Mouse (Mus musculus): ENCODE results near the gene Scrg1. TPM values are rescaled to one million over a fixed set of nuclear protein-coding genes. Genes with fewer than 3 reads are reported as not detected.

The Scrg1 gene
- total and polyA plus RNA-seq, 3 experiments = not detected

GRCm38 (mm10) chr8:57409333-57409732 is 46.4 kb upstream of the Scrg1 start:
- Histone ChIP-seq H3K36me3 (ENCODE audit: control insufficient read depth in 1 of 2, insufficient read depth in 2 of 2, low read length in 2 of 2) (no peaks in the 10 kb centered on the region), H3K27me3 (ENCODE audit: control insufficient read depth in 1 of 2, insufficient read depth in 2 of 2, low read length in 2 of 2) (peaks cover 0 to 5% of the 10 kb centered on the region in 2 experiments; a peak in 3 of 4 replicates), H3K9ac (ENCODE audit: control insufficient read depth, low read depth, low read length, poor library complexity, severe bottlenecking) (no peak overlapping the region), H3K4me3 (ENCODE audit: control insufficient read depth in 1 of 2, insufficient read depth in 1 of 2, low read depth in 2 of 2, low read length in 2 of 2) (no peak overlapping the region), H3K4me1 (ENCODE audit: control insufficient read depth in 1 of 2, insufficient read depth in 2 of 2, low read length in 2 of 2) (no peaks in the 10 kb centered on the region), H3K79me2 (ENCODE audit: control insufficient read depth, insufficient read depth, low read length, poor library complexity) (no peaks in the 10 kb centered on the region), H3K9me3 (replicated peaks; ENCODE audit: insufficient read depth, low read length) (no peaks in the 10 kb centered on the region), H3K27ac (ENCODE audit: control insufficient read depth, low read depth, low read length) (no peak overlapping the region)
- DNase-seq (ENCODE audit: low read depth, low spot score) = no peak
- TF ChIP-seq UBTF (IDR thresholded peaks at IDR 0.05; ENCODE audit: borderline replicate concordance, insufficient read depth, low read depth, low read length) (no peak), GABPA (IDR thresholded peaks at IDR 0.05; ENCODE audit: low read depth, low read length) (no peak), HCFC1 (IDR thresholded peaks at IDR 0.05; ENCODE audit: low read depth, low read length) (no peak), TCF12 (IDR thresholded peaks at IDR 0.05; ENCODE audit: low read depth, low read length) (no peak), POLR2A (IDR thresholded peaks at IDR 0.05; ENCODE audit: control insufficient read depth in 1 of 2, insufficient read depth in 1 of 2, low read depth in 1 of 2, low read length in 2 of 2, poor library complexity in 1 of 2) (no peak), CHD1 (IDR thresholded peaks at IDR 0.05; ENCODE audit: low read depth, low read length) (no peak), TAL1 (IDR thresholded peaks at IDR 0.05; ENCODE audit: low read length) (no peak), ETS1 (IDR thresholded peaks at IDR 0.05; ENCODE audit: low read depth, low read length) (no peak), MAFK (IDR thresholded peaks at IDR 0.05; ENCODE audit: borderline replicate concordance, low read depth, low read length) (no peak), GATA1 (IDR thresholded peaks at IDR 0.05; ENCODE audit: low read depth, low read length) (no peak), SIN3A (IDR thresholded peaks at IDR 0.05; ENCODE audit: low read length) (no peak), MEF2A (IDR thresholded peaks at IDR 0.05; ENCODE audit: extremely low read depth, insufficient replicate concordance, low read depth, low read length, poor library complexity, severe bottlenecking) (no peak), BHLHE40 (IDR thresholded peaks at IDR 0.05; ENCODE audit: borderline replicate concordance, low read depth, low read length) (no peak), CTCF (IDR thresholded peaks at IDR 0.05 in 2 of 3, conservative IDR thresholded peaks at IDR 0.05 in 1 of 3; ENCODE audit: control insufficient read depth in 1 of 3, insufficient read depth in 1 of 3, low read depth in 2 of 3, low read length in 3 of 3, poor library complexity in 1 of 3, severe bottlenecking in 1 of 3) (no peak), JUND (IDR thresholded peaks at IDR 0.05; ENCODE audit: low read depth, low read length) (no peak)

- H3K27me3 ChIP-seq (ENCODE audit: control insufficient read depth in 1 of 2, insufficient read depth in 2 of 2, low read length in 2 of 2) = peaks cover 0 to 5% of the 10 kb centered on the region in 2 experiments; a peak in 3 of 4 replicates
- H3K4me3 ChIP-seq (ENCODE audit: control insufficient read depth in 1 of 2, insufficient read depth in 1 of 2, low read depth in 2 of 2, low read length in 2 of 2) = no peak overlapping the region
- no peak overlapping the region for H3K9ac ChIP-seq (ENCODE audit: control insufficient read depth, low read depth, low read length, poor library complexity, severe bottlenecking)
- H3K27ac ChIP-seq (ENCODE audit: control insufficient read depth, low read depth, low read length) = no peak overlapping the region
- no peaks in the 10 kb centered on the region for H3K79me2 ChIP-seq (ENCODE audit: control insufficient read depth, insufficient read depth, low read length, poor library complexity)
- no peaks in the 10 kb centered on the region for H3K9me3 ChIP-seq (replicated peaks; ENCODE audit: insufficient read depth, low read length)
- H3K36me3 ChIP-seq (ENCODE audit: control insufficient read depth in 1 of 2, insufficient read depth in 2 of 2, low read length in 2 of 2) = no peaks in the 10 kb centered on the region
- TF ChIP-seq ZC3H11A (IDR thresholded peaks at IDR 0.05; ENCODE audit: low read depth, low read length) = no peak
- TF ChIP-seq POLR2AphosphoS2 (IDR thresholded peaks at IDR 0.05; ENCODE audit: low read length) = no peak
- no peak for TF ChIP-seq KAT2A (conservative IDR thresholded peaks at IDR 0.05; ENCODE audit: low read depth, low read length)
- no peak for TF ChIP-seq GABPA (IDR thresholded peaks at IDR 0.05; ENCODE audit: low read depth, low read length)
- no peak for TF ChIP-seq ZNF384 (IDR thresholded peaks at IDR 0.05; ENCODE audit: low read depth, low read length)
- TF ChIP-seq SIN3A (IDR thresholded peaks at IDR 0.05; ENCODE audit: low read length) = no peak
- TF ChIP-seq CTCF (IDR thresholded peaks at IDR 0.05 in 2 of 3, conservative IDR thresholded peaks at IDR 0.05 in 1 of 3; ENCODE audit: control insufficient read depth in 1 of 3, insufficient read depth in 1 of 3, low read depth in 2 of 3, low read length in 3 of 3, poor library complexity in 1 of 3, severe bottlenecking in 1 of 3) = no peak
- no peak for TF ChIP-seq RCOR1 (IDR thresholded peaks at IDR 0.05; ENCODE audit: low read depth, low read length)
- no peak for TF ChIP-seq GATA1 (IDR thresholded peaks at IDR 0.05; ENCODE audit: low read depth, low read length)
- no peak for TF ChIP-seq MYB (IDR thresholded peaks at IDR 0.05; ENCODE audit: low read depth, low read length)
- TF ChIP-seq E2F4 (IDR thresholded peaks at IDR 0.05; ENCODE audit: borderline replicate concordance, low read depth, low read length) = no peak
- no peak for TF ChIP-seq MAZ (IDR thresholded peaks at IDR 0.05; ENCODE audit: low read depth, low read length)
- no peak for DNase-seq (ENCODE audit: low read depth, low spot score)
- H3K4me1 ChIP-seq (ENCODE audit: control insufficient read depth in 1 of 2, insufficient read depth in 2 of 2, low read length in 2 of 2) = no peaks in the 10 kb centered on the region
Measured at GRCm38 (mm10) chr8:57409779-57410472, 45.8 kb upstream of the Scrg1 start.
